Mouse (Mus musculus) ES-CJ7 (cell line): ENCODE measurements at regions not wholly inside any gene's neighbourhood (a gene's known extent, or its start where the extent isn't known, plus 50 kb on each side); places are given as distances from the start of the nearest gene placed in this dataset.

ENCODE experiments used
- DNase-seq: peaks from one replicate; pipeline ENCODE4 v3.0.0; 2011; ENCODE audit warnings: low read depth, low spot score

GRCm38 (mm10) chr2:133498717-133499143 is 53.2 kb upstream of the Bmp2 start:
- DNase-seq: no peak

GRCm38 (mm10) chr2:133499904-133500303 is 52.1 kb upstream of the Bmp2 start:
- DNase-seq: no peak
